Mouse (Mus musculus) spleen, adult 2 months (tissue): Measurements from ENCODE around the gene Gm49673.
"Not testable (repeated sequence)": the region's sequence is repeated elsewhere in the genome, so short reads cannot be mapped to it uniquely, and the experiment has no call there.

Experiments used
- CTCF ChIP-seq: fragments of 200-500 bp; IDR thresholded peaks from 2 replicates; pipeline ENCODE4 v1.5.1; 2011; ENCODE audit warnings: mild to moderate bottlenecking, inconsistent platforms; ENCODE audit not compliant: insufficient read depth, insufficient read length, insufficient replicate concordance; ENCODE audit errors: extremely low read depth
- POLR2A ChIP-seq: fragments of 200-500 bp; IDR thresholded peaks from 2 replicates; pipeline ENCODE4 v1.6.1; 2011; ENCODE audit warnings: low read depth, low read length, inconsistent platforms

- TF ChIP-seq CTCF, POLR2A: not testable (repeated sequence)
These were observed 23.0 kb downstream of the Gm49673 start for GRCm38 (mm10) chr17:8124586-8124985.
